Mouse (Mus musculus): Measurements from ENCODE around the gene Cacng8. TPM values are rescaled to one million over a fixed set of nuclear protein-coding genes. Genes with fewer than 3 reads are reported as not detected.

Cacng8 gene
- total RNA-seq, 2 experiments from 2014 or later: 102 to 111 TPM

DNA sequence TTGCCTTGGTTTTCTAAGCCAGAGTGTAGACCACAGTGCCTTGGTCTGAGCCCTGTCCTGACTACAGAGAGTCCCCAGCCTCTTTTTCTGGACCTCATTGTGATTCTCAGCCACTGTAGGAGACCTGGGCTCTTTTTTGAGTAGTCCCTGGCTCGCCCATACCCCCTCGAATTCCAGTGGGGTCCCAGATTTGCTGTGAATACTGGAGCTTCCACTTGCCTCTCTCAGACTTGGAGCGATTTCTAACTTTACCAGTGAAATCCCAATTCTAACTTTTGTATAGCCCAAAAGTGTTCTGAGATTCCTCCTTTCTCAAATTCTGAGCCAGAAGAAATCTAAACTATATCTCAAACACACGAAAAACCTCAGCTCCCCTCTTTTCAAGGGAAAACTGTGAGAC is 33.4 kb downstream of the Cacng8 start, which contains the start of gene Cacng6:
Gene Cacng6 (plus strand): TSS at position 301 of the 400 bp plus-strand sequence.
- intact Hi-C loops (cut with DNase I): no loop called here
- no peak for DNase-seq

DNA sequence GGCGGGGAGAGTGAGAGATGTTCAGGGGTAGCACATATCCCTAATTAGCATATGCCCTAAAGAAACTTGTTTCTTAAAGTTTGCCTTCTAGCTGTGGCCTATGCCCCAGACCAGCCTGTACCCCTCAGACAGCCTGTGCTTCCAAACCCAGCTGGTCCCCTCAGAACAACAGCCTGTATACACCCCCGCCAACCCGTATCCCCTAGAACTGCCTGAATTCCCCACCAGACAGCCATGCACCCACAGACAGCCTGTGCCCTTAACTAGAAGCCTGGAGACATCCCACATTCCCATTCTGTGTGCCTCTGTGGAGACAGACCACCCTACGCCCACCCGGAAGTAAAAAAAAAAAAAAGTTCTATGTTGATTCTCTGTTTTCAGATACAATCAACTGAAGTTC is 34.7 kb downstream of the Cacng8 start:
- intact Hi-C loops (cut with DNase I): no loop called here

DNA sequence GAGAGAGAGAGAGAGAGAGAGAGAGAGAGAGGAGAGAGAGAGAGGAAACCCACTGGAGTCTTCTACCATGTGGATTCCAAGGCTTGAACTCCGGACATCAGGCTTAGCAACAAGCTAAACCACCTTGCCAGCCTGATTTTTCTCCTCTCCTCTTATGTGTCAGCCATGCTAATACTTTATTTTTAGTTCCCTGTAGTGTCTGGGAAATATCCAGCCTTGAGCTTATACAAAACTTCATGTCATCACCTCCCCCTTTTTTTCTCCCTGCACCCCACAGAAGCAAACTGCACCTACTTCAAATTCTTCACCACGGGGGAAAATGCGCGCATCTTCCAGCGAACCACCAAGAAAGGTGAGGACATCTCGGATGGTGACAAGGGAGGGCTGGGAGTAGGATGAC is 39.7 kb downstream of the Cacng8 start:
- intact Hi-C loops (cut with DNase I): no loop called here
- no peak for DNase-seq

More for the DNA sequence above, 34.7 kb downstream of the Cacng8 start:
- no peak for DNase-seq

DNA sequence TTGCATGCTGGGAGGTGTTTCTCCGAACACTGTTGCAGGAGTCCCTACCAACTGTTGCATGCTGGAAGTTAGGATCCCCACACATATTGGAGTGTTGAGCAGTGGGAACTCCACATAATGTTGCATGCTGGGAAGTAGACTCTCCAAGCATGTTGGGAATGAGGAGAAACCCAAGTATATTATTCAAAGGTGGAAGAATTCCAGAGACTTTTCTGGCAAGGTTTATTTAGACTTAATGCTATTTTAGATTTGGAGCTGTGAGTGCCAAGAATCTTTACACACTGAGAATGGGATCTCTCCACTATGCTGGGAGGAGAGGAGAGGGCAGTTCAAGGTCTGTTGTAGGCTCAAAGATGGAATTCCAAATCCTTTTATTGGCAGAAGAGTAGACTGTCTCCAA is 41.6 kb downstream of the Cacng8 start:
- no peak for DNase-seq
- intact Hi-C loops (cut with DNase I): no loop called here

DNA sequence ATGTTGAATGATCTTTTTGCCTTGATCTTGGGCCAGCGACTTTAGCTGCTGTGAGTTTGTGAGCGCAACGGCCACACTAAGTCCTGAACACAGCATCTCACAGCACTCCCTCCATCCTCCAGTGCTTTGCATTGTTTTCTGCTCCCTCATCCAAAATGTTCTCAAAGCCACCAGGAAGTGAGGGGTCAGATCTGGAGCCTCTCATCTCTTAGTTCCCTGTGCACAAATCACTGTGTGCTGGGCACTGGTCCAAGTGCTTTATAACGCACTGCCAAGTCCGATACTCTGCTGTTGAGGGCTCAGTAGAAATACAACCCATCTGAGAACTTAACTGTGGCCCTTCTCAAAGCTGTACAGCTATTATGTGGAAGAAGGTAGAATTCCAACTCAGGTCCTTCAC is 47.5 kb downstream of the Cacng8 start:
- intact Hi-C loops (cut with DNase I): no loop called here
- DNase-seq: no peak

DNA sequence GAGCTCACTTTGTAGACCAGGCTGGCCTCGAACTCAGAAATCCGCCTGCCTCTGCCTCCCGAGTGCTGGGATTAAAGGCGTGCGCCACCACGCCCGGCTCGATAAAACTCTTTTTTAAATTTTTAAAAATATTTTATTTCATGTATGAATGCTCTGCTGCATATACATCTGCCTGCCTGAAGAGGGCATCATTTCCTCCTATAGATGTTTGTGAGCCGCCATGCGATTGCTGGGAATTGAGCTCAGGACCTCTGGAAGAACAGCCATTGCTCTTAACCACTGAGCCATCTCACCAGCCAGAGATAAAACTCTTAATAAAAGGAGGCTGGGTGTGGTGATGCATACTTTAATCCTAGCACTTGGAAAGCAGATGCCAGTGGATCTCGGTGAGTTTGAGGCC is 49.5 kb downstream of the Cacng8 start:
- intact Hi-C loops (cut with DNase I): no loop called here

DNA sequence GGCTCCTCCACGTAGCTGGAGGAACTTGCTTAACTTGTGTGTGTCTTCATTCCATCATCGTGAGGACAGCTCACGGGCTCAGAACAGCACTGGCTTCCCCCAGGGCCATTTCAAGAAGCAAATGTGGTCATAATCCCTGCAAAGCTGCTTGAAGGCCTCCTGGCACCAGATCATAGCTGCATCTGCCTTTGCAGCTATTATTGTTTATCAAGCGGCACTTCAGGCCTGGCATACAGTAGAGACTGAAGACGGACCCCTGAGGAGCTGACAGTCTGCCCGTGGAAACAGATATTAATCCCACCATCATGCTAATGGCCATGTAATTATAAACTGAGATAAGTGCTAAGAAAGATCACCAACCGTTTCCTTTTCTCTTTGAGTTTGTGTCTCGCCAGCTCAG is 50.0 kb downstream of the Cacng8 start:
- intact Hi-C loops (cut with DNase I): no loop called here
- peak; percentile 61 for DNase-seq

More for the DNA sequence above, 49.5 kb downstream of the Cacng8 start:
- no peak for DNase-seq

DNA sequence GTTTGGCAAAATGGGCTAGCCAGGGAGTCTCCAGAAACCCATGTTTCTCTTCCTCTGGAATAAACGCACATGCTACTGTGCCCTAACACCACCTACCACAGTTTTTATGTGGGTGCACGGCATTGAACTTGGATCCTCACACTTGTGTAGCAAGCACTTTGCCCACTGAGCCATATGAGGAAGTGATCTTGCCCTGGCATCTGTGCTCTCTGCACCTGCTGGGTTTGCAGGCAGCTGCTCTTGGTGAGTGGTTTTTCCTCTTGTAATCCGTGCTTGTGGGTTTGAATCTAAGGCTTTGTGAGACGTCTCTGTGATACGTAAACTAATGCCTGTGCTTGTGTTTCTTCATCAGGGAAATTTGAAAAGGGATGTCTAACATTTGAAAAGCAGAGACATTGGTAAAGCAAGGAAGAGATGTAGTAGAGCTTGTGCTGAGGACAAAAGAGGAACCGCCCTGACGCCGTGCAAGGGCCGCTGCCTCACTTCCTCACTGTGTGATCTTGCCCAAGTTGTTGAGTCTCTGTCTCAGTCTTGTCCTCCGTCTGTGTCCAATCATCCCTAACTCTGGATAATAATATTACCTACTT is 52.1 kb downstream of the Cacng8 start:
- no peak for DNase-seq
- intact Hi-C loops (cut with DNase I): no loop called here

DNA sequence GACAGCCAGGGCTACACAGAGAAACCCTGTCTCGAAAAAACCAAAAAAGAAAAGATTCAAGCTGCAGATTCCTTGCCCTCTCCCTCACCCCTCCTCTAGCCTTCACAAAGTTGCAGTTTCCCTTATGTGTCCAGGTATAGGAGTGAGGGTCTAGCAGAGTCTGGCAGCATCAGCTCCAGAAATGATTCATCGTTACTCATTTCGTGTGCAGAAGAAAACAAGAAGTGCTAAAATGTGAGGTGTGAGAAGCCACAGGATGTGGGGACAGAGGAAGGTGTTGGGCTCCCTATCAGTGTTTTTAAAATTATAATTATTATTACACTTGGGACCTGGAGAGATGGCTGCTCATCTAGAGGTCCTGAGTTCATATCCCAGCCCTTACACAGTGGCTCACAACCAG is 54.2 kb downstream of the Cacng8 start:
- DNase-seq: no peak
- intact Hi-C loops (cut with DNase I): loop anchor here (5.0 kb wide), 2 partner anchors 112 to 222 kb away; partner anchors contain the start of gene Cacng7

DNA sequence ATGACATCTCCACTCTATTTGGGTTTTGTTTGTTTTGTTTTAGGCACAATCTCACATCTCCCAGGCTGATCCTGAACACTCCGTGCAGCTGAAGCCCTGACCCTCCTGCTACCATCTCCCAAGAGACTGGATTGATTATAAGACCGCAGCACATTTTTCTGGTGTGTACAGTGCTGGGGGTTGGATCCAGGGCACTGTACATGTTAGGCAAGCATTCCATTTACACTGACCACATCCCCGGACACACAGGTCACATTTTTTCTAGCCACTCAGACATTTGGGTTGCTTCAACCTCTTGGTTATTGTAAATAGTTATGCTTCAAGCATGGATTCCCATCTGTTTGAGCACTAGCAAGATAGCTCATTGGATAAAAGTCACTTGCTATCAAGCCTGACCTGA is 56.1 kb downstream of the Cacng8 start:
- intact Hi-C loops (cut with DNase I): loop anchor here (5.0 kb wide), 2 partner anchors 114 to 224 kb away; partner anchors contain the start of gene Cacng7

DNA sequence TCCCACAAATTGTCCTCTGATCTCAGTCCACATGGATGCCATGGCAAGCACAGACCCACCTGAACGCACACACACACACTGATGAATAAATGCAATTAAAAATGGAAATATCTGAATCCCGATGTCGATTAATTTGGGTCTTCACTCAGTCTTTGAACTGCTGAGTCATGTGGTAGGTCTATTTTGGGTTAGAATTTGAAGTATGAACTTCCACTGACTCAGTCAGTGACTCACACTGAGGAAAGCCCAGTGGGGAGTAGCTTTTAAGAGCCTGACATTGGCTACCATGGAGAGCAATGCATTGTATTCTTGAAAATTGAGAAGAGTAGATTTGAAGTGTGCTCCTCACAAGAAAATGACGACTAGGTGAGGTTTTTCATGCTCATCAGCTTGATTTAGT is 56.5 kb downstream of the Cacng8 start:
- no peak for DNase-seq
- intact Hi-C loops (cut with DNase I): loop anchor here (5.0 kb wide), 2 partner anchors 115 to 225 kb away; partner anchors contain the start of gene Cacng7

More for the DNA sequence above, 56.1 kb downstream of the Cacng8 start:
- DNase-seq: no peak

DNA sequence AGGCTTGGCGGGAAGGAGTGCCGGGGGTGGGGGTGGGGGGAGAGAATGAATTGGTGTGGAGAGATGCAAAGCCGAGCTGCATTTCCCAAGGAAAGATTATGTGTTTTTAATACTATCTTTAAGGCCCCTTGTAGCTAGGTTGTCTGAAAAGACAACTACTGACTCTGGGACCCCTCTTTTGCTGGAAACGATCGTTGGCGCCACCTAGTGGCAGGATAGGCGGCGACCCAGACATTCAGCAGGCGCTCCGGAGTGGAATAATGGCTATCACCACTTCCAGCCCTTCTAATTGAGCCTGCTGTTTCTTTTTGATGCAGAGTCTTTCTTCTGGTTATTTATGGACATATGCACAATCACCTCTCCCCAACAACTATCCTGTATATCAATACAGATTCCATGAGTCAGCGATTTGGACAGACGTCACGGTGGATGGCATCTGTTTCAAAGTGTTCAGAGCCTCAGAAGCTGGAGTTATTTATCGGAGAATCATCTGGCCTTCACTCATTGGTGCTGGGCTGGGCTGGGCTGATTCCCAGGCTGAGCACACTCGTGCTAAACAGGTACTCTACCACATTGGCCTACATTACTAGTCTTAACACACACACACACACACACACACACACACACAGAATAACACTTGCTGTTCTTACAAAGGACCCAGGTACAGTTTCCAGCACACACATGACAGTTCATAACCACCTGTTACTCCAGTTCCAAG is 58.4 kb downstream of the Cacng8 start:
- intact Hi-C loops (cut with DNase I): loop anchor here (5.0 kb wide), 2 partner anchors 117 to 227 kb away; partner anchors contain the start of gene Cacng7
- DNase-seq: peak; percentile 84

DNA sequence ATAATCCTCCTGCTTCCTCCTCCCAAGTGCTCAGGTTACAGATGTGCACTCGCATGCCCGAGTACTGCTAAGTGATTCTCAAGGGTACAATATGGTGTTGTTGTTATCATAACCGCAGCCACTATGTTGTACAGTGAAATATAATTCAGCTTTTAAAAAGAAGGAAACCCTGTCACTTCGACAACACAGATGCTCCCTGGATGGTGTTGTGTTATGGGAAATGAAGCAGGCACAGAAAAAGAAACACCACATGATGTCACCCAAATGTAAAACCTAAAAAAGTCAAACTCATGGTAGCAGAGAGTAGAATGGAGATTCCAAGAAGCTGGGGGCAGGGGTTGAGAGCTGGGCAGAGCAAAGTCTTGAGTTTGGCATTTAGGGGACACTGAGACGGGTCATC is 60.2 kb downstream of the Cacng8 start:
- no peak for DNase-seq
- intact Hi-C loops (cut with DNase I): no loop called here

DNA sequence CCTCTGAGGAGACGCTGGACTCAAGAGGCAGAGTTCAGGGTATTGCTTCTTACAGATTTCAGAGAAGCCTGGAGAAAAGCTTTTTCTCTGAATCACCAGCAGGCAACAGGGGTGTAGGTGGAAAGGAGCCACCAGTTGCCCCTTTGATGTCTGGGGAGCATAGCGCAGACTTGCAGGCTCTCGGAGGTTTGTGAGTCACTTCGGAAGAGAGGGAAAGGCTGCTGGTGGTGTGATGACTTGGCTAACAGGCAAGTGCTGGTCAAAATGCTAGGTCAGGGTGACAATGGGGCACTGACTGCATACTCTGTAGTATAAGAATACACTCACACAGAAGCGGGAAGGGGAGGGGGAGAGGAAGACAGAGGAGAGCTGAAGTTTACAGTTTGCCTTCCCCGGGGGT is 60.7 kb downstream of the Cacng8 start:
- intact Hi-C loops (cut with DNase I): no loop called here
- DNase-seq: no peak

DNA sequence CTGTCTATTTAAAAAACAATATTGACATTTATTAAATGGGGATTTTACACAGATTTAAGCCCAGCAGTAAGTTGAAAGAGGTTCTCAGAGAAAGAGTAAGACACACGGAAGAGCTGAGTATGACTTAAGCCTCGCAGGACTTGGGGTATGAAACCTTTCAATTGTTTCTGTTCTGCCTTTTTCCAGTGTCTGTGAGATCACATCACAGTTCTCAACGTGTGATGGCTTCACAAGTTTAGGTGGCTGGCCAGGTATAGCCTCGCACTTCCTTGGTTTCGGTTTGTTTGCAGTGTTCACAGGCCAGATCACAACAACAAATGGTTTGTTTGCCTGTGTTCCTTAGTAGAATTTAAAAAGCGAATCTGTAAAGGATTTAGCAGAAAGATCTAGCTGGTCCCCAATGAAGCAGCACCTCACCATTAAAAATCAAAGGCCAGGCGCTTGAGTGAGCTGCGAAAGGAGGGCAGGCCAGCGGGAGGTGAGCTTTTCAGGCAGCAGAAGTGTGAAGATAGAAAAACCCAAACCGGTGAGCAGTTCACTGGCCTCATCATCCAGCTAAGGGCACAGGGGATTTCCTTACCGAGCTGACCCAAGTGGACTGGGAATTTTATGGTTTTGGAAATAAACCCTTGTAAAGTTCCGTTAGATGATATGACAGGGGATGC is 62.5 kb downstream of the Cacng8 start:
- intact Hi-C loops (cut with DNase I): no loop called here
- DNase-seq: no peak

DNA sequence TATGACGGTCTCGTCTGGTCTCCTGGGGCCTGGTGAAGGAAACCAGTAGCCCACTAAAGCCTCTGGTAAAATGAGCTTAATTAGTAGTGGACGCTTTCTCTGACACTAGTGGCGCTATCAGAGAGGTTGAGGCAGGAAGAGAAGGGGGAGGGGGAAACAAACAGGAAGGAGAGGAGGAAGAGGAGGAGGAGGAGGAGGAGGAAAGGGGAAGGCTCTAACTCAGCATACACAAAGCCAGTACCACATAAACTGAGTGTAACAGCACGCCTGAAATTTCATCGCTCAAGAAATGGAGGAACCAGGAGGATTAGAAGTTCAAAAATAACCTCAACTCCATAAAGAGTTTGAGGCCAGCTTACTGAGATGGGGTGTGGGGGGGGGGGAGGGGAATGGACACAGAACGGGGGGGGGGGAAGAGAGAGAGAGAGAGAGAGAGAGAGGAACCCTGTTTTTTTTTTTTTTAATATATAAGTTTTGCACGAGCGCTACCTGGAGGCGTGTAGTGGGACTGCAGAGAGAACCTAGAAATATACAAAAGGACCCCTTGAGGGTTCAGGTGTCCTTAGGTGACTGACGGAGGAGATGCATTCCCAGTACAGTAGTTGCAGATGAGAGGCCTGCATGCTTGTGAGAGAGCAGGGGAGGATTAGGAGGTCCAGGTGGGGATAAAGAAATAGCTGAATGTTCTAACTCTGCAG is 63.2 kb downstream of the Cacng8 start:
- intact Hi-C loops (cut with DNase I): no loop called here
- DNase-seq: no peak

DNA sequence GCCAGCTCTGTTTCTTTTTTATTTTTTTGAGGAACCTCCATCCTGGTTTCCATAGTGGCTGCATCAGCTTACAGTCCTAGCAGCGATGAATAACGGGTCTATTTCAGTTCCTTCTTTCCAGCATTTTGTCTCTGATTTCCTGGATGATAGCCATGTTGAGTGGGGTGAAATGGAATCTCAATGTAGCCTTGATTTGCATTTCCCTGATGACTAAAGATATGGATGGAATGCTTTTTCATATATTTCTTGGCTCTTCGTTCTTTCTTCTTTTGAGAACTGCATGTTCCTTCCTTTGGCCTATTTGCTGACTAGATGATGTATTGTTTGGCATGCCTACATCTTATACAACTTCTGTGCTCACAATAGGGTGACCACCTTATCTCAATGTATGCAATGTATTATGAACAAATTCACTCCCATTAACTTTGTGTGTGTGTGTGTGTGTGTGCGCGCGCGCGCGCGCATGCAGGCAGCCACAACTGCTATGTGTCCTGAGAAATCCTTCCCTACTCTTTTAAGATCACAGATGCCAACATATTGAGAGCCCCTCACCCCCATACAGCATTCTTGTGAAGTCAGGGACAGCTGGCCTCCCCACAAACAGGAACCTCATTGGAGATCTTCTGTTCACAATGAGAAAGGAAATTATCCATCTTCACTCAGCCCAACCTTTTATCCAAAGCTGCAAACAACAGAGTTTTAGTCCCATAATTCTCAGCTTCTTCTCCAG is 66.8 kb downstream of the Cacng8 start:
- DNase-seq: no peak
- intact Hi-C loops (cut with DNase I): no loop called here

DNA sequence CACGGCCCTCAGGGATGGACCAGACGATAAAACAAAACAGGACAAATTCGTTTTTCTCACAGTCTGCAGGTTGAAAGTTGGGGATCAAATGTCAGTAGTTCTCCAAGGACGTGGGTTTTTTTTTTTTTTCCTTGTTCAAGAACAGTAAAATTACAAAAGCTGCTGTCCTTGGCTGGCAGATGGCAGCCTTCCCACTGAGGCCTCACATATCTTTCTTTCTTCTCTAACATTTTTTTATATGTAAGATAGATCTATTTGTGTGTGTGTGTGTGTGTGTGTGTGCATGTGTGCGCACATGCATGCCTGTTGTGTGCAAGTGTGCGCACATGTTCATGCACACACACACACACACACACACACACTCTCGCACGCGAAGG is 67.3 kb downstream of the Cacng8 start:
- intact Hi-C loops (cut with DNase I): no loop called here
- no peak for DNase-seq

DNA sequence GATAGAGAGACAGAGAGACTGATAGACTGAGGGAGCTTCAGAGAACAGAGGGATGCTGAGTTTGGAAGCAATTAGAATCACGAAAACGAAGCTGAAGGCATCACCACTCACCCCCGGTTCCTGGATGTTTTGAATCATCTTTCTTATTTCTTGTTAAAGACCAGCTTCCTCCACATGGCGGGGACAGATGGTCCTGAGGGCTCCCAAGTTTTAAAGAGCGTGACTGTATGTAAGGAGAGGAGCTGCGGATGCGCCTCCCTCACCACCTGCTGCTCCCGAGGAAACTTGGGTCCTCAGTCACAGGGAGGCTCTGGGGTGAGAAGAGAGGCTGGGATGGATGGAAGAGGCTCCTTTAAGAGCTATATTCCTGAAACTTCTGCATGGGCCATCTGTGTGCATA is 69.8 kb downstream of the Cacng8 start:
- intact Hi-C loops (cut with DNase I): no loop called here
- DNase-seq: no peak

DNA sequence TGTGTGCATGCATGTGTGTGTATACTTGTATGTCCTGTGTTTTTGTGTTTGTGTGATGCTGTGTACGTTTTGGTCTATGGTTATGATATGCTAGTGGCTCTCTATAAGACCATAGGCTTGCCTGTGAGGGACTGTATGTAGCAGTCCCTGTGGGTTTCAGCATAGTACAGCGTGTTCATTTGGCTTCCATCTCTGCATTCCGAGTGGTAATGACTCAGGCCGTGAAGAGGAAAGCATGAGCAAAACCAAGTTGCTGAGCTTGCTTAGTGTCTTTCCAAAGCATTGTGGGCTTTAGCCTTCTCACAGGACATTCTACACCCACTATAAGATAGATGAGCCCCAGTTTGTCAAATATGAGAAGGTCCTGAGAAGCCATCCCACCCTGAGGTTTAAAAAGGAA is 72.8 kb downstream of the Cacng8 start:
- no peak for DNase-seq
- intact Hi-C loops (cut with DNase I): no loop called here

All from left cerebral cortex, postnatal 4 days (tissue).